Mouse (Mus musculus): ENCODE results near the gene Wap.
"Not testable (repeated sequence)": the region's sequence is repeated elsewhere in the genome, so short reads cannot be mapped to it uniquely, and the experiment has no call there.

Wap gene

DNA sequence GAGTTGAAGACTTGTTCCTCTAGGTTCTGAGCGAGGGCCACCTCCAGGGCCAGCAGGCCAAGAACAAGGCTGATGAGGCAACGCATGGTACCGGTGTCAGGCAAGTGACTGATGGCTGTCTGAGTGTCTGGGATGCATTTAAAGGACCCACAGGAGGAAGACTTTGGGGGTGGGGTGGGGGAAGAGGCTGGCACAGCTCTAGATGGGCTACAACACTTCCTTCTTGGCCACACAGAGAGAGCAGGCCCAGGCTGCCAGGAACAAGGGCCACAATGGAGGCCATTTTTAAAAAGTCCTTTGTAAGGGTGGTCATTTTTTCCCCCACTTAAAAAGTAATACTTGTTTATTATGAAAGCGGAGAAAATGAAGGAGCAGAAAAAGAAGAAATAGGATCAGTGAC lies at the start of gene Wap:
Wap (minus strand) TSS at position 101 of the 400 bp plus-strand sequence.
- no peak for DNase-seq (ENCODE audit: low read depth, low spot score)

GRCm38 (mm10) chr11:6684741-6685140 lies 46.3 kb upstream of the Wap start:
- DNase-seq (ENCODE audit: low read depth, low spot score): no peak

- DNase-seq (ENCODE audit: low read depth, low spot score): peak; percentile 83
These were observed 42.0 kb upstream of the Wap start for GRCm38 (mm10) chr11:6680397-6680818.

- DNase-seq (ENCODE audit: low read depth, low spot score): no peak
These were observed 41.4 kb upstream of the Wap start for GRCm38 (mm10) chr11:6679694-6680396.

GRCm38 (mm10) chr11:6677530-6677929 lies 39.1 kb upstream of the Wap start:
- DNase-seq (ENCODE audit: low read depth, low spot score): peak; percentile 35

- DNase-seq (ENCODE audit: low read depth, low spot score): no peak
These were observed 38.2 kb upstream of the Wap start for GRCm38 (mm10) chr11:6676641-6677040.

- DNase-seq (ENCODE audit: low read depth, low spot score): no peak
These were observed 37.0 kb upstream of the Wap start for GRCm38 (mm10) chr11:6675402-6675801.

DNA sequence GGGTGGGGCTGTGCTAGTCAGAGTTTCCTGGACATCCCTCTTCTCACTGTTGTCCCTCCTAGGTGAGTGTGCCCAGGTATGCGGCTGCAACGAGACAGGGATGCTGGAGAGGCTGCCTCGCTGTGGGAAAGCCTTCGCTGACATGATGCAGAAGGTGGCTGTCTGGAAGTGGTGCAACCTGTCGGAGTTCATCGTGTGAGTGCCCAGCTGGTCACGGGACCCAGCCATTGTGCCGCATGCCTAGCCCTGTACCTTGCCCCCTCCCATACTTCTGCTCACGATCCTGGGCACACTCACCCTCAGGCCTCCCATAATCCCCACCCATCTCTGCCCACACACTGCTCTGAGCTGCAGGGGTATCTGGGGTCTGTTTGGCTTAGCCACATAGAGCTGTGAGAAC lies 36.3 kb upstream of the Wap start:
- DNase-seq (ENCODE audit: low read depth, low spot score): no peak

GRCm38 (mm10) chr11:6670826-6671225 lies 32.4 kb upstream of the Wap start:
- no peak for DNase-seq (ENCODE audit: low read depth, low spot score)

GRCm38 (mm10) chr11:6670044-6670443 lies 31.6 kb upstream of the Wap start:
- DNase-seq (ENCODE audit: low read depth, low spot score): peak; percentile 55

- no peak for DNase-seq (ENCODE audit: low read depth, low spot score)
These were observed 30.6 kb upstream of the Wap start for GRCm38 (mm10) chr11:6669041-6669440.

GRCm38 (mm10) chr11:6666634-6667033 lies 28.2 kb upstream of the Wap start:
- peak; percentile 50 for DNase-seq (ENCODE audit: low read depth, low spot score)

GRCm38 (mm10) chr11:6661206-6661605 lies 22.8 kb upstream of the Wap start:
- no peak for DNase-seq (ENCODE audit: low read depth, low spot score)

DNA sequence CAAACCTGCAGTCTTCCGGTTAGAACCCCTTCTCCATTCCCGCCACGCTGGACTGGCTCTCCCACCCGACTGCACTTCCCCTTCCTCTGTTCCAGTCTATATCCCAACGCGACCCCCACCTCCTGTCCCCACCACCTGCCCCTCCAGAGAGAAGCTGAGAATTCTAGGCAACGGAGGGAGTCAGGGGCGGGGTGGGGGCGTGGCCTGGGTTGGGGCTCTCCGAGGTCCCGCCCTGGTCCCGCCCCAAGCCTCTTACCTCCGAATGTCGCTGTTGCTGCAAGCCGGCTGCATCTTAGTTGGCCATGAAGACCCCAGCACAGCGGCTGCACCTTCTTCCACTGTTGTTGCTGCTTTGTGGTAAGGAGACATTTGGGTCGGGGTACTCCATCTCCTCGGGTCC lies 19.8 kb upstream of the Wap start, which contains the start of gene Ramp3:
Ramp3 (plus strand) TSS at position 251 of the 400 bp plus-strand sequence.
- no peak for DNase-seq (ENCODE audit: low read depth, low spot score)

DNA sequence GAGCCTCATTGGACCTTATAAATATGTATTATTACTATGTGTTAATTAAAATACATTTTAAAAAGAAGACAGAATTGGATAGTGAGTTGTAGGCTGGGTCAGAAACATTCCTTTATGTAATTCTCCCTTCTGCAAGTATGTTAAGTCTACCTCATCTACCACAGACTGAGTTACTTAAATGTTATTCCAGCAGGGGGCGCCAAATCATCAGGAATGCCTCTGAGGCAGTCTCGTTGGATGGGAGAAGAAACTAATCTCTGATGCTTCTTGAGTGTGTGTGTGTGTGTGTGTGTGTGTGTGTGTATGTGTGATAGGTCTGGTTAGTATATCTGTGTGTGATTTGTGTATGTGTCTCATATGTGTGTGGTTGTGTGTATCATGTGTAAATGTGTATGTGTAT lies 16.5 kb upstream of the Wap start:
- peak; percentile 91 for DNase-seq (ENCODE audit: low read depth, low spot score)

- not testable (repeated sequence) for DNase-seq (ENCODE audit: low read depth, low spot score)
These were observed 14.5 kb upstream of the Wap start for GRCm38 (mm10) chr11:6652978-6653377.

GRCm38 (mm10) chr11:6650519-6650918 lies 12.1 kb upstream of the Wap start:
- no peak for DNase-seq (ENCODE audit: low read depth, low spot score)

- DNase-seq (ENCODE audit: low read depth, low spot score): no peak
These were observed 9.6 kb upstream of the Wap start for GRCm38 (mm10) chr11:6647831-6648724.

DNA sequence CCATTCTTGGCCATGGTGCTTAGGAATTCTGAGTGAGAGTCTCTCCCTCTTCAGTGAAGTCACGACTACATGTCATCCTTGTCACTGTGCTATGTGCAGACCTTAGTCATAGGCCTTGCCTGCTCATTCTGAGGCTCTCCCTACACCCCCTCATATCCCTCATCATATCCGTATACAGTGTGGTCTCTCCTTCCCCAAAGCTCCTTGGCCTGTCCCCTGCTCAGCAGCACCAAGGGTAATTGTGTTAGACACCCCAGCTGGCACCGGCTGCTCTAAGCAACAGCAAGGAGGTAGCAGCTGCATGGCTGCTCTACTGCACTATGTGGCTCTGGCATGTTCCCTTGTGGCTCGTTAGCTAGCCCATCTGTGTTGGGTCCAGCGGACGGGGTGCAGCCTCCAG lies 6.1 kb upstream of the Wap start:
- no peak for DNase-seq (ENCODE audit: low read depth, low spot score)

DNA sequence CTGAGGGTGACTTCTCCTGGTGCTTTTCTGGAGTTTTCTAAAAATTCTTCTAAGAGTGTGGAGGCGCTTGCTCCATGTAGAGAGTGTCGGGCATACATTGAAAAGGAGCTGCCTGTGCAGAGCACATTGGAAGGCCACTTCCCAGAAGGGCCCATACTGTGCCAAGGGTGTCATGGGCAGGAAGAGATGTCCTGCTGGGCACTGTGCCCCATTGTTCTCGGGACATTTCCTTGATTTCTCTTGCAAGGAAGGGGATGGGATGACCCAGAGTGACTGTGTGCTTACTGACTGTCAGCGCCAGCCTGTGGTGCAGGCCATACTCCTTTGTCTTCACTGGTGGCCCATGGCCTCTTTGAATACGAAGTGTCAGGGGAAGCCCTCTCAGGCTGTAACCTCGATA lies 635 bp upstream of the Wap start:
- DNase-seq (ENCODE audit: low read depth, low spot score): no peak

GRCm38 (mm10) chr11:6636150-6636549 lies 2.3 kb downstream of the Wap start:
- no peak for DNase-seq (ENCODE audit: low read depth, low spot score)

- DNase-seq (ENCODE audit: low read depth, low spot score): peak; percentile 56
These were observed 8.8 kb downstream of the Wap start for GRCm38 (mm10) chr11:6629655-6630054.

DNA sequence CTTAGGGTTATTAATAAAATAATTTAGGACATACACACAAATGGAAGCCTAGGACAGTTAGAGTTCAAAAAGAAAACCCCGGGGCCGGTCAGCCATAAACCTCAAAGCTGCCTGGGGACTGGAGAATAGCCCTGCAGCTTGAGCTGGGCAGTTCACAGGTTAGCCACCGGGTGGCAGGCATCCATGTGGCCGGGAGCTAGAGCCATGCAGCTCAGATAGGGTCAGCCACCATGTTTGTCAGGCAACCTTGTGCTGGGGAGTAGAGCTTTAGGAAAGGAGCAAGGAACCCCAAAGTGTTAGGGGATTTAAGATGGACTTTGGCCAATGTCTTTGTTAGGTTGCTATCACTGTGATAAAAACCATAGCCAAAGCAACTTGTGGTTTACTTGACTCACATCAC lies 9.9 kb downstream of the Wap start:
- peak; percentile 81 for DNase-seq (ENCODE audit: low read depth, low spot score)

Data from 3T3-L1 (cell line).